13 mouse cellular contexts compared by ENCODE assay signal in genomic region chr5:137737400-137737940, GRCm38 (mm10). TPM values are rescaled to one million over a fixed set of nuclear protein-coding genes. Genes with fewer than 3 reads are reported as not detected.
A peak's percentile ranks its signal among the peaks of the same experiment; 100 is the strongest.
DNase-seq lines count a peak whose midpoint lies in the region; ATAC-seq and TF ChIP-seq lines count a peak whose summit lies in the region.
"Had no signal": no experiment of that assay in that cellular context is flagged by ENCODE, and none has a peak within 500 bp of the region (broad histone marks: within the 10 kb centered on the region; RNA-seq: fewer than 3 reads in every experiment).

No protein-coding gene starts in this region.

- 86% methylated on average over 6 of the region's 6 CpGs for WGBS in midbrain, embryonic 10.5 days
- 86% methylated on average over 6 of the region's 6 CpGs for WGBS in midbrain, embryonic 11.5 days
- 84% methylated on average over 6 of the region's 6 CpGs for WGBS in hindbrain, embryonic 13.5 days
- 90% methylated on average over 6 of the region's 6 CpGs for WGBS in neural tube, embryonic 15.5 days
- WGBS in thymus, adult 2 months = 93% methylated on average over 6 of the region's 6 CpGs

- peak overlapping the region; percentile 11; the same call in 1 of the 2 replicates for H3K4me3 ChIP-seq in midbrain, embryonic 10.5 days
- no peak overlapping the region for H3K4me3 ChIP-seq in midbrain, embryonic 11.5 days (ENCODE audit: low read depth, low read length)
- 0 out of 2 replicates have a peak overlapping the region, but pooled peaks have one; percentile 67 for H3K4me3 ChIP-seq in hindbrain, embryonic 13.5 days
- 0 out of 2 replicates have a peak overlapping the region, but pooled peaks have one; percentile 5 for H3K4me3 ChIP-seq in neural tube, embryonic 15.5 days (replicated peaks)
- H3K4me3 ChIP-seq in thymus, adult 2 months (ENCODE audit: control insufficient read depth, insufficient read depth, low read length) = no peak overlapping the region
- H3K4me3 ChIP-seq: limb, embryonic 15.5 days had no signal

- no peak for TF ChIP-seq POLR2A in thymus, adult 2 months (IDR thresholded peaks at IDR 0.05; ENCODE audit: control insufficient read depth, extremely low read depth, insufficient read depth, low read length, poor library complexity)

- TF ChIP-seq CTCF in thymus, adult 2 months (IDR thresholded peaks at IDR 0.05; ENCODE audit: borderline replicate concordance, control insufficient read depth, extremely low read depth, insufficient read depth, low read length, poor library complexity) = no peak

- H3K4me1 ChIP-seq in midbrain, embryonic 10.5 days = peaks cover 82% of the 10 kb centered on the region
- peaks cover 61% of the 10 kb centered on the region for H3K4me1 ChIP-seq in midbrain, embryonic 11.5 days (ENCODE audit: control insufficient read depth, insufficient read depth, low read length)
- H3K4me1 ChIP-seq in hindbrain, embryonic 13.5 days (replicated peaks) = peaks cover 78% of the 10 kb centered on the region
- peaks cover 73% of the 10 kb centered on the region for H3K4me1 ChIP-seq in neural tube, embryonic 15.5 days
- H3K4me1 ChIP-seq in thymus, adult 2 months (replicated peaks; ENCODE audit: control insufficient read depth, insufficient read depth, low read length) = peaks cover 49% of the 10 kb centered on the region

- no peaks in the 10 kb centered on the region for H3K27me3 ChIP-seq in midbrain, embryonic 10.5 days (ENCODE audit: low read depth, poor library complexity, severe bottlenecking)
- no peaks in the 10 kb centered on the region for H3K27me3 ChIP-seq in midbrain, embryonic 11.5 days (ENCODE audit: control insufficient read depth, insufficient read depth, low read length)
- no peaks in the 10 kb centered on the region for H3K27me3 ChIP-seq in hindbrain, embryonic 13.5 days
- no peaks in the 10 kb centered on the region for H3K27me3 ChIP-seq in neural tube, embryonic 15.5 days (replicated peaks)
- H3K27me3 ChIP-seq in thymus, adult 2 months (ENCODE audit: control insufficient read depth, insufficient read depth, low read length) = no peaks in the 10 kb centered on the region
- H3K27me3 ChIP-seq: limb, embryonic 15.5 days had no signal

- H3K9me3 ChIP-seq in midbrain, embryonic 10.5 days (replicated peaks) = no peaks in the 10 kb centered on the region
- H3K9me3 ChIP-seq in midbrain, embryonic 11.5 days (ENCODE audit: control insufficient read depth, low read length) = no peaks in the 10 kb centered on the region
- H3K9me3 ChIP-seq in hindbrain, embryonic 13.5 days = no peaks in the 10 kb centered on the region
- no peaks in the 10 kb centered on the region for H3K9me3 ChIP-seq in neural tube, embryonic 15.5 days (replicated peaks)
- H3K9me3 ChIP-seq: limb, embryonic 15.5 days had no signal

- peak overlapping the region; percentile 93 for H3K27ac ChIP-seq in midbrain, embryonic 10.5 days (replicated peaks)
- no peak overlapping the region for H3K27ac ChIP-seq in midbrain, embryonic 11.5 days (ENCODE audit: low read depth, low read length)
- peak overlapping the region; percentile 91 for H3K27ac ChIP-seq in hindbrain, embryonic 13.5 days
- H3K27ac ChIP-seq in neural tube, embryonic 15.5 days (replicated peaks) = peak overlapping the region; percentile 88; the same call in 1 of the 2 replicates
- no peak overlapping the region for H3K27ac ChIP-seq in thymus, adult 2 months (ENCODE audit: control insufficient read depth, insufficient read depth, low read length)
- H3K27ac ChIP-seq: limb, embryonic 15.5 days; macrophage had no signal

- ATAC-seq in cerebellum, adult (ENCODE audit: insufficient number of reproducible peaks, low FRiP score, low TSS enrichment) = no peak
- no peak for ATAC-seq in midbrain, embryonic 11.5 days (ENCODE audit: low FRiP score)
- ATAC-seq in hindbrain, embryonic 13.5 days (ENCODE audit: low FRiP score) = no peak
- ATAC-seq in neural tube, embryonic 15.5 days (ENCODE audit: low FRiP score) = no peak

- H3K4me2 ChIP-seq in midbrain, embryonic 11.5 days = no peak overlapping the region
- peak overlapping the region; percentile 94 for H3K4me2 ChIP-seq in hindbrain, embryonic 13.5 days
- peak overlapping the region; percentile 94 for H3K4me2 ChIP-seq in neural tube, embryonic 15.5 days
- H3K4me2 ChIP-seq: limb, embryonic 15.5 days had no signal

- peaks cover 53% of the 10 kb centered on the region for H3K36me3 ChIP-seq in midbrain, embryonic 10.5 days
- peaks cover 7% of the 10 kb centered on the region; the same call in 1 of the 2 replicates for H3K36me3 ChIP-seq in midbrain, embryonic 11.5 days (ENCODE audit: control insufficient read depth, insufficient read depth, low read length)
- H3K36me3 ChIP-seq in hindbrain, embryonic 13.5 days = peaks cover 42% of the 10 kb centered on the region
- H3K36me3 ChIP-seq in neural tube, embryonic 15.5 days = peaks cover 29% of the 10 kb centered on the region
- H3K36me3 ChIP-seq in thymus, adult 2 months (ENCODE audit: control insufficient read depth, insufficient read depth, low read length) = peaks cover 25% of the 10 kb centered on the region

- no peak overlapping the region; the same call in 1 of the 2 replicates for H3K9ac ChIP-seq in midbrain, embryonic 11.5 days (ENCODE audit: low read length)
- H3K9ac ChIP-seq in hindbrain, embryonic 13.5 days = peak overlapping the region; percentile 93
- peak overlapping the region; percentile 76; the same call in 1 of the 2 replicates for H3K9ac ChIP-seq in neural tube, embryonic 15.5 days (replicated peaks)
- H3K9ac ChIP-seq: limb, embryonic 15.5 days had no signal

- peak; percentile 63 to 71 for DNase-seq in cerebellum, postnatal 10 days
- no peak for DNase-seq in midbrain, embryonic 10.5 days (ENCODE audit: low spot score)
- DNase-seq in midbrain, embryonic 11.5 days (ENCODE audit: low spot score, missing footprints) = no peak
- DNase-seq in thymus, adult 2 months = no peak
- DNase-seq in adrenal gland, adult 18-20 months (ENCODE audit: low spot score in 2 of 2) = no peak
- DNase-seq: B cell, adult 2 months; gastrocnemius, postnatal 10 days; heart, postnatal 36 days had no signal

RNA-seq across cellular contexts. Expression of gene Nyap1, which starts 3.9 kb away (rescaled TPM):
- 5.1 and 8.4 TPM in 2 replicates for polyA plus RNA-seq in midbrain, embryonic 10.5 days (2016; fragmentation: Nextera tagmentation; extraction: Ambion mirVana)
- 4.8 TPM in 2 replicates for polyA plus RNA-seq in midbrain, embryonic 11.5 days (2014; fragmentation: Nextera tagmentation; extraction: Ambion mirVana)
- polyA plus RNA-seq in hindbrain, embryonic 13.5 days (2015; fragmentation: Nextera tagmentation; extraction: Ambion mirVana) = 32.9 and 34.1 TPM in 2 replicates
- 32.7 and 41.3 TPM in 2 replicates for polyA plus RNA-seq in neural tube, embryonic 15.5 days (2015; fragmentation: Nextera tagmentation; extraction: Ambion mirVana)
- polyA plus RNA-seq in thymus, adult 2 months (2012; rRNA removed) = 97.2 and 110 TPM in 2 replicates
- total RNA-seq in adrenal gland, adult 18-20 months (2021) = 1 to 10 TPM; 4.2 to 4.7 TPM

RNA-seq across cellular contexts. Expression of gene Tsc22d4, which starts 8.1 kb away (rescaled TPM):
- 75.6 and 75.8 TPM in 2 replicates for polyA plus RNA-seq in midbrain, embryonic 10.5 days (2016; fragmentation: Nextera tagmentation; extraction: Ambion mirVana)
- 47.0 and 62.9 TPM in 2 replicates for polyA plus RNA-seq in midbrain, embryonic 11.5 days (2014; fragmentation: Nextera tagmentation; extraction: Ambion mirVana)
- polyA plus RNA-seq in hindbrain, embryonic 13.5 days (2015; fragmentation: Nextera tagmentation; extraction: Ambion mirVana) = 61.1 and 62.5 TPM in 2 replicates
- 110 and 134 TPM in 2 replicates for polyA plus RNA-seq in neural tube, embryonic 15.5 days (2015; fragmentation: Nextera tagmentation; extraction: Ambion mirVana)
- polyA plus RNA-seq in thymus, adult 2 months (2012; rRNA removed) = 670 and 672 TPM in 2 replicates
- 10 to 100 TPM; 72.5 to 80.5 TPM for total RNA-seq in adrenal gland, adult 18-20 months (2021)

RNA-seq across cellular contexts. Expression of gene Ppp1r35, which starts 41.2 kb away (rescaled TPM):
- polyA plus RNA-seq in midbrain, embryonic 10.5 days (2016; fragmentation: Nextera tagmentation; extraction: Ambion mirVana) = 62.6 and 63.9 TPM in 2 replicates
- 73.3 and 83.1 TPM in 2 replicates for polyA plus RNA-seq in midbrain, embryonic 11.5 days (2014; fragmentation: Nextera tagmentation; extraction: Ambion mirVana)
- 40.6 and 44.1 TPM in 2 replicates for polyA plus RNA-seq in hindbrain, embryonic 13.5 days (2015; fragmentation: Nextera tagmentation; extraction: Ambion mirVana)
- 38.2 and 42.3 TPM in 2 replicates for polyA plus RNA-seq in neural tube, embryonic 15.5 days (2015; fragmentation: Nextera tagmentation; extraction: Ambion mirVana)
- polyA plus RNA-seq in thymus, adult 2 months (2012; rRNA removed) = 101 and 120 TPM in 2 replicates
- total RNA-seq in adrenal gland, adult 18-20 months (2021) = 10 to 100 TPM; 23.7 to 24.6 TPM

RNA-seq across cellular contexts. Expression of gene Mepce, which starts 50.0 kb away (rescaled TPM):
- polyA plus RNA-seq in midbrain, embryonic 10.5 days (2016; fragmentation: Nextera tagmentation; extraction: Ambion mirVana) = 11.7 and 12.5 TPM in 2 replicates
- polyA plus RNA-seq in midbrain, embryonic 11.5 days (2014; fragmentation: Nextera tagmentation; extraction: Ambion mirVana) = 11.4 and 11.5 TPM in 2 replicates
- polyA plus RNA-seq in hindbrain, embryonic 13.5 days (2015; fragmentation: Nextera tagmentation; extraction: Ambion mirVana) = 10.7 and 11.1 TPM in 2 replicates
- polyA plus RNA-seq in neural tube, embryonic 15.5 days (2015; fragmentation: Nextera tagmentation; extraction: Ambion mirVana) = 10.0 and 12.7 TPM in 2 replicates
- polyA plus RNA-seq in thymus, adult 2 months (2012; rRNA removed) = 81.9 and 87.5 TPM in 2 replicates
- total RNA-seq in adrenal gland, adult 18-20 months (2021) = 10 to 100 TPM; 39.9 to 44.6 TPM

RNA-seq across cellular contexts. Expression of gene Zcwpw1, which starts 50.1 kb away (rescaled TPM):
- polyA plus RNA-seq in midbrain, embryonic 10.5 days (2016; fragmentation: Nextera tagmentation; extraction: Ambion mirVana) = 13.8 and 16.1 TPM in 2 replicates
- polyA plus RNA-seq in midbrain, embryonic 11.5 days (2014; fragmentation: Nextera tagmentation; extraction: Ambion mirVana) = 11.4 and 14.8 TPM in 2 replicates
- 10.6 and 12.3 TPM in 2 replicates for polyA plus RNA-seq in hindbrain, embryonic 13.5 days (2015; fragmentation: Nextera tagmentation; extraction: Ambion mirVana)
- 14.9 and 17.0 TPM in 2 replicates for polyA plus RNA-seq in neural tube, embryonic 15.5 days (2015; fragmentation: Nextera tagmentation; extraction: Ambion mirVana)
- 4.6 TPM in 2 replicates for polyA plus RNA-seq in thymus, adult 2 months (2012; rRNA removed)
- 1 to 10 TPM; 2.3 to 2.4 TPM for total RNA-seq in adrenal gland, adult 18-20 months (2021)

Comparison
In these comparisons a context has a peak if more than half of its experiments do, and no peak if none do; other contexts are left out.
1. H3K27ac ChIP-seq: peak in midbrain, embryonic 10.5 days (single experiment), hindbrain, embryonic 13.5 days (single experiment) and neural tube, embryonic 15.5 days (single experiment); none in midbrain, embryonic 11.5 days (single experiment) and thymus, adult 2 months (single experiment).
2. H3K4me3 ChIP-seq: peak in midbrain, embryonic 10.5 days (single experiment), hindbrain, embryonic 13.5 days (single experiment) and neural tube, embryonic 15.5 days (single experiment); none in midbrain, embryonic 11.5 days (single experiment) and thymus, adult 2 months (single experiment).
3. DNase-seq: peak in cerebellum, postnatal 10 days (2 of 2); none in midbrain, embryonic 10.5 days (single experiment), midbrain, embryonic 11.5 days (single experiment), thymus, adult 2 months (single experiment) and adrenal gland, adult 18-20 months (0 of 2).